Mouse (Mus musculus) lung, embryonic 16.5 days (tissue): ENCODE measurements at regions not wholly inside any gene's neighbourhood (a gene's known extent, or its start where the extent isn't known, plus 50 kb on each side); places are given as distances from the start of the nearest gene placed in this dataset.
"Not testable (repeated sequence)": the region's sequence is repeated elsewhere in the genome, so short reads cannot be mapped to it uniquely, and the experiment has no call there.

Source experiments
- ATAC-seq: fragments of 200-750 bp; cut with Nextera tagmentation; 2 replicates; pipeline ENCODE4 v1.8.0; 2017; ENCODE audit warnings: low read depth, mild to moderate bottlenecking, moderate library complexity
- H3K27ac ChIP-seq: fragments of 300-500 bp; sonication (generic); 2 replicates; pipeline ENCODE4 v1.5.1; 2014; ENCODE audit warnings: mild to moderate bottlenecking, control low read depth, low read length
- H3K27me3 ChIP-seq: fragments of 300-500 bp; sonication (generic); 2 replicates; pipeline ENCODE4 v1.6.1; 2014; ENCODE audit warnings: low read depth, low read length, mixed read lengths; ENCODE audit not compliant: control insufficient read depth, insufficient read depth
- H3K36me3 ChIP-seq: fragments of 300-500 bp; sonication (generic); 2 replicates; pipeline ENCODE4 v1.6.1; 2014; ENCODE audit warnings: low read length; ENCODE audit not compliant: control insufficient read depth, insufficient read depth
- H3K4me1 ChIP-seq: fragments of 300-500 bp; sonication (generic); replicated peaks from 2 replicates; pipeline ENCODE4 v1.6.1; 2014; ENCODE audit warnings: low read length, mixed read lengths; ENCODE audit not compliant: control insufficient read depth, insufficient read depth
- H3K4me2 ChIP-seq: fragments of 300-500 bp; sonication (generic); 2 replicates; pipeline ENCODE4 v1.6.1; 2014; ENCODE audit warnings: low read depth, low read length, control low read depth
- H3K4me3 ChIP-seq: fragments of 300-500 bp; sonication (generic); 2 replicates; pipeline ENCODE4 v1.5.1; 2014; ENCODE audit warnings: mild to moderate bottlenecking, low read length, control low read depth
- H3K9ac ChIP-seq: fragments of 300-500 bp; sonication (generic); 2 replicates; pipeline ENCODE4 v1.6.1; 2014; ENCODE audit warnings: low read length, control low read depth
- H3K9me3 ChIP-seq: fragments of 300-500 bp; sonication (generic); 2 replicates; pipeline ENCODE4 v1.6.1; 2016; ENCODE audit warnings: low read length; ENCODE audit not compliant: control insufficient read depth
- WGBS: fragments of 180-500 bp; shearing (Covaris S2); extraction: QIAGEN DNeasy Blood & Tissue Kit; methylation state at CpG from one replicate; pipeline ENCODE4 v1.1.7; 2014; 5-methylcytosine and 5-hydroxymethylcytosine counted together

GRCm38 (mm10) chr12:22623205-22623604 is 1156.9 kb downstream of the Gm10330 start:
- not testable (repeated sequence) for H3K9me3 ChIP-seq, H3K27ac ChIP-seq, H3K4me3 ChIP-seq, H3K4me1 ChIP-seq, H3K27me3 ChIP-seq, H3K9ac ChIP-seq, H3K36me3 ChIP-seq, H3K4me2 ChIP-seq
- ATAC-seq = peak; percentile 56; the same call in 1 of the 2 replicates
- WGBS = no CpG with 5 or more reads among the region's 45 CpGs
